9 mouse cellular contexts compared by ENCODE assay signal in genomic region chr4:129573430-129573829, GRCm38 (mm10). TPM values are rescaled to one million over a fixed set of nuclear protein-coding genes. Genes with fewer than 3 reads are reported as not detected.
A peak's percentile ranks its signal among the peaks of the same experiment; 100 is the strongest.
DNase-seq lines count a peak whose midpoint lies in the region; ATAC-seq and TF ChIP-seq lines count a peak whose summit lies in the region.
"Had no signal": no experiment of that assay in that cellular context is flagged by ENCODE, and none has a peak within 500 bp of the region (broad histone marks: within the 10 kb centered on the region; RNA-seq: fewer than 3 reads in every experiment).

Gene Lck (minus strand): TSS chr4:129573641.

- no peak for TF ChIP-seq POLR2A in kidney, adult 2 months (IDR thresholded peaks at IDR 0.05; ENCODE audit: low read depth, low read length)

- no peak for ATAC-seq in embryonic facial prominence, embryonic 11.5 days (replicated peaks; ENCODE audit: insufficient number of reproducible peaks, low FRiP score, low TSS enrichment, low read depth)
- no peak for ATAC-seq in intestine, postnatal 0 days

- no peak for TF ChIP-seq CTCF in kidney, adult 2 months (conservative IDR thresholded peaks at IDR 0.05; ENCODE audit: insufficient read depth, insufficient read length, low read depth, low read length)
- TF ChIP-seq CTCF in intestine, postnatal 0 days (IDR thresholded peaks at IDR 0.05; ENCODE audit: low read depth), result no peak

- H3K27ac ChIP-seq in kidney, adult 2 months (ENCODE audit: insufficient read depth, low read depth, low read length), result peak within 1 kb of the TSS; percentile 79
- no peak within 1 kb of the TSS for H3K27ac ChIP-seq in embryonic facial prominence, embryonic 11.5 days (replicated peaks; ENCODE audit: low read depth, low read length)
- H3K27ac ChIP-seq in intestine, postnatal 0 days (ENCODE audit: low read depth, low read length), result no peak within 1 kb of the TSS
- H3K27ac ChIP-seq: midbrain, embryonic 12.5 days had no signal

- no peaks in the 10 kb centered on the region for H3K4me1 ChIP-seq in kidney, adult 2 months (ENCODE audit: control insufficient read depth, insufficient read depth, low read length)
- no peaks in the 10 kb centered on the region for H3K4me1 ChIP-seq in embryonic facial prominence, embryonic 11.5 days (ENCODE audit: control insufficient read depth, insufficient read depth, low read length)
- no peaks in the 10 kb centered on the region for H3K4me1 ChIP-seq in intestine, postnatal 0 days (replicated peaks; ENCODE audit: control insufficient read depth, insufficient read depth, low read length)

- DNase-seq in kidney, adult 2 months, result no peak
- DNase-seq in kidney, postnatal 4 days, result no peak
- peak; percentile 69 to 71 for DNase-seq in CD8-positive naive resting alpha-beta T cell, adult 2 months (ENCODE audit: low read depth in 2 of 2, low spot score in 2 of 2)
- DNase-seq in embryonic facial prominence, embryonic 11.5 days (ENCODE audit: low spot score), result no peak
- peak; percentile 72 to 73 for DNase-seq in natural killer cell, adult 2 months (ENCODE audit: low spot score in 2 of 2)
- DNase-seq in testis, postnatal 14 days (ENCODE audit: low spot score), result no peak
- no peak for DNase-seq in layer of hippocampus, adult 9-10 months (ENCODE audit: low spot score)

- H3K27me3 ChIP-seq in kidney, adult 2 months (replicated peaks; ENCODE audit: control insufficient read depth, insufficient read depth, low read length), result no peaks in the 10 kb centered on the region
- H3K27me3 ChIP-seq in embryonic facial prominence, embryonic 11.5 days (ENCODE audit: control insufficient read depth, insufficient read depth, low read length), result no peaks in the 10 kb centered on the region
- H3K27me3 ChIP-seq in intestine, postnatal 0 days (replicated peaks; ENCODE audit: control insufficient read depth, insufficient read depth, low read length), result no peaks in the 10 kb centered on the region
- H3K27me3 ChIP-seq: midbrain, embryonic 12.5 days had no signal

- 80% methylated on average over 8 of the region's 8 CpGs for WGBS in kidney, adult 2 months
- WGBS in embryonic facial prominence, embryonic 11.5 days, result 92% methylated on average over 8 of the region's 8 CpGs
- WGBS in intestine, postnatal 0 days, result 84% methylated on average over 8 of the region's 8 CpGs

- H3K4me2 ChIP-seq in embryonic facial prominence, embryonic 11.5 days (ENCODE audit: low read depth, low read length), result no peak within 1 kb of the TSS
- H3K4me2 ChIP-seq in intestine, postnatal 0 days (replicated peaks; ENCODE audit: low read depth), result no peak within 1 kb of the TSS
- H3K4me2 ChIP-seq: midbrain, embryonic 12.5 days had no signal

- H3K9ac ChIP-seq in embryonic facial prominence, embryonic 11.5 days (replicated peaks; ENCODE audit: low read length), result no peak within 1 kb of the TSS
- H3K9ac ChIP-seq in intestine, postnatal 0 days (ENCODE audit: low read depth, low read length), result no peak within 1 kb of the TSS
- H3K9ac ChIP-seq: midbrain, embryonic 12.5 days had no signal

- no peaks in the 10 kb centered on the region for H3K9me3 ChIP-seq in embryonic facial prominence, embryonic 11.5 days (replicated peaks; ENCODE audit: control insufficient read depth, low read length)
- H3K9me3 ChIP-seq in intestine, postnatal 0 days (ENCODE audit: control insufficient read depth), result no peaks in the 10 kb centered on the region
- H3K9me3 ChIP-seq: midbrain, embryonic 12.5 days had no signal

- H3K4me3 ChIP-seq in kidney, adult 2 months (ENCODE audit: insufficient read depth, low read depth, low read length), result no peak within 1 kb of the TSS
- no peak within 1 kb of the TSS for H3K4me3 ChIP-seq in embryonic facial prominence, embryonic 11.5 days (ENCODE audit: low read depth, low read length)
- no peak within 1 kb of the TSS for H3K4me3 ChIP-seq in intestine, postnatal 0 days (ENCODE audit: low read depth, low read length)
- H3K4me3 ChIP-seq: midbrain, embryonic 12.5 days had no signal

- H3K36me3 ChIP-seq in kidney, adult 2 months (ENCODE audit: control insufficient read depth, insufficient read depth, low read length), result no peaks in the 10 kb centered on the region
- no peaks in the 10 kb centered on the region for H3K36me3 ChIP-seq in embryonic facial prominence, embryonic 11.5 days (replicated peaks; ENCODE audit: control insufficient read depth, insufficient read depth, low read depth, low read length)
- H3K36me3 ChIP-seq in intestine, postnatal 0 days (ENCODE audit: control insufficient read depth, insufficient read depth), result no peaks in the 10 kb centered on the region
- H3K36me3 ChIP-seq: midbrain, embryonic 12.5 days had no signal

RNA-seq across cellular contexts. Expression of gene Lck, which starts in this region (rescaled TPM):
- 2.3 and 12.7 TPM in 2 replicates for polyA plus RNA-seq in kidney, adult 2 months (2012; rRNA removed)
- 11.3 and 14.2 TPM in 2 replicates for polyA plus RNA-seq in embryonic facial prominence, embryonic 11.5 days (2014; fragmentation: Nextera tagmentation; extraction: Ambion mirVana)
- 3.0 and 3.1 TPM in 2 replicates for polyA plus RNA-seq in intestine, postnatal 0 days (2015; fragmentation: Nextera tagmentation; extraction: Ambion mirVana)

Comparison
In these comparisons a context has a peak if more than half of its experiments do, and no peak if none do; other contexts are left out.
1. DNase-seq: peak in CD8-positive naive resting alpha-beta T cell, adult 2 months (2 of 2) and natural killer cell, adult 2 months (2 of 2); none in kidney, adult 2 months (single experiment), kidney, postnatal 4 days (0 of 2), embryonic facial prominence, embryonic 11.5 days (single experiment), testis, postnatal 14 days (single experiment) and layer of hippocampus, adult 9-10 months (single experiment).